Mouse (Mus musculus) hindbrain, postnatal 0 days (tissue): Measurements from ENCODE around the gene Zgrf1. TPM values are rescaled to one million over a fixed set of nuclear protein-coding genes. Genes with fewer than 3 reads are reported as not detected.
A peak's percentile ranks its signal among the peaks of the same experiment; 100 is the strongest.

Experiments
- ATAC-seq: fragments of 200-750 bp; cut with Nextera tagmentation; 2 replicates; pipeline ENCODE4 v1.8.0; 2017; ENCODE audit warnings: mild to moderate bottlenecking, moderate TSS enrichment, moderate library complexity
- DNase-seq: peaks from one replicate; pipeline ENCODE4 v3.0.0-alpha.2; 2015; ENCODE audit warnings: low spot score
- H3K27ac ChIP-seq: fragments of 300-500 bp; sonication (generic); 2 replicates; pipeline ENCODE4 v1.5.1; 2014; ENCODE audit warnings: mild to moderate bottlenecking
- H3K27me3 ChIP-seq: fragments of 300-500 bp; sonication (generic); 2 replicates; pipeline ENCODE4 v1.6.1; 2014; ENCODE audit warnings: low read length, mixed read lengths; ENCODE audit not compliant: insufficient read depth
- H3K36me3 ChIP-seq: fragments of 300-500 bp; sonication (generic); 2 replicates; pipeline ENCODE4 v1.6.1; 2014; ENCODE audit warnings: low read length, mixed read lengths; ENCODE audit not compliant: insufficient read depth
- H3K4me1 ChIP-seq: fragments of 300-500 bp; sonication (generic); 2 replicates; pipeline ENCODE4 v1.6.1; 2014; ENCODE audit warnings: antibody characterized with exemption, low read length, mixed read lengths; ENCODE audit not compliant: insufficient read depth
- H3K4me2 ChIP-seq: fragments of 300-500 bp; sonication (generic); 2 replicates; pipeline ENCODE4 v1.6.1; 2014; ENCODE audit warnings: low read depth, mild to moderate bottlenecking, low read length, moderate library complexity, mixed read lengths
- H3K4me3 ChIP-seq: fragments of 300-500 bp; sonication (generic); 2 replicates; pipeline ENCODE4 v1.5.1; 2014; ENCODE audit warnings: low read length
- H3K9ac ChIP-seq: fragments of 300-500 bp; sonication (generic); replicated peaks from 2 replicates; pipeline ENCODE4 v1.6.1; 2014; ENCODE audit warnings: mild to moderate bottlenecking, low read length, moderate library complexity, mixed read lengths
- H3K9me3 ChIP-seq: fragments of 300-500 bp; sonication (generic); 2 replicates; pipeline ENCODE4 v1.6.1; 2016; ENCODE audit warnings: low read length, mixed read lengths
- CTCF ChIP-seq: IDR thresholded peaks from 2 replicates; pipeline ENCODE4 v1.5.1; 2016; ENCODE audit warnings: antibody characterized with exemption, control low read depth, low read depth
- WGBS: fragments of 180-500 bp; shearing (Covaris S2); extraction: QIAGEN DNeasy Blood & Tissue Kit; methylation state at CpG from one replicate; pipeline ENCODE4 v1.1.7; 2014; 5-methylcytosine and 5-hydroxymethylcytosine counted together
- polyA plus RNA-seq: library from polyadenylated mRNA; unstranded; fragments of >200 nt; fragmentation: Nextera tagmentation; extraction: Ambion mirVana; gene quantifications from 2 replicates; pipeline ENCODE4 v1.2.1, GENCODE M21; 2015
- total RNA-seq: library from RNA; depleted of rRNA; stranded (reverse); fragments of >200 nt; gene quantifications from 2 replicates; pipeline ENCODE4 v1.2.3, GENCODE M21; 2014

The Zgrf1 gene
- total and polyA plus RNA-seq, 2 experiments from 2014 or later: 3.0 to 4.0 TPM

DNA sequence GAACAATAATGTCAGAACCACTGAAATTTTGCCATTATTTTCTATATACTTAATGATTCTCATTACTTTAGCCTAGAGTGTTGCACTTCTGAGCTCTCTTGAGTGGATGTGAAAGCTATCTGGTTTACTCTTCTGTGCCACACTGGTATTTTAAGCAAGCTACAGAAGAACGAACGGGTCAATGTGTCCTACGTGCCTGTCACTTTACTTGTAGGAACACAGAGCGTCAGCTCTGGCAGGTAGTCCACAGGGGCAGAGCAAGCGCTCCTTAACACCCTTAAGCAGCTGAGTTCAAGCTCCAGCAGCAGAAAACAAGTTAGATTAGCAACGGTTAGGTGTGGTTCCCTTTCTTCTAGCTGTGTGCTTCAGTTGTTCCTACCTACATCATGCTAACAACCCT lies 14.1 kb upstream of the Zgrf1 start:
- Histone ChIP-seq H3K27me3 (no peaks in the 10 kb centered on the region), H3K36me3 (peaks cover 4% of the 10 kb centered on the region; the same call in 1 of the 2 replicates), H3K4me2 (no peak overlapping the region), H3K9me3 (no peaks in the 10 kb centered on the region), H3K4me3 (no peak overlapping the region), H3K4me1 (no peaks in the 10 kb centered on the region), H3K9ac (no peak overlapping the region), H3K27ac (no peak overlapping the region)
- ATAC-seq: no peak
- no peak for DNase-seq
- 77% methylated on average over 6 of the region's 6 CpGs for WGBS
- TF ChIP-seq CTCF: no peak

DNA sequence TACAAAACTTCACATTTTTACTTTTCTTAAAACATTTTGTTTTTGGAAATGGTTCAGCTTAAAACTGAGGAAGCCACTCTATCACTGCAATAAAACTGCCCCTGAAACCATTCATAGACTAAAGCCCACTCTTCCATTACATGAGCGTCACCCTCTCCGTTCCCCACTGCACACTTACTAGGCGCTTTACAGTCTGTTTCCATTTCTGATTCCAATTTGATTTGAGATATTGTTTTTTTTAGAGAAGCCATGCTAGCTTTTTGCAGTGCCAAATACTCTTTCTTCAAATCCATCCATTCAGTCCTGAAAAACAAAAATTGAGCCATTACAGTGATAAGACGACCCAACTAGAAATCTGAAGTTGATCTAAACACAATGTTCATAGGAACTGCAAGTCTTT lies 9.3 kb upstream of the Zgrf1 start:
- DNase-seq (no peak), ATAC-seq (no peak)
- Histone ChIP-seq H3K27ac (no peak overlapping the region), H3K27me3 (no peaks in the 10 kb centered on the region), H3K4me2 (no peak overlapping the region), H3K4me1 (no peaks in the 10 kb centered on the region), H3K9me3 (no peaks in the 10 kb centered on the region), H3K9ac (no peak overlapping the region), H3K4me3 (no peak overlapping the region), H3K36me3 (peaks cover 16% of the 10 kb centered on the region; the same call in 1 of the 2 replicates)
- TF ChIP-seq CTCF: no peak
- 78% methylated on average over 4 of the region's 4 CpGs for WGBS

DNA sequence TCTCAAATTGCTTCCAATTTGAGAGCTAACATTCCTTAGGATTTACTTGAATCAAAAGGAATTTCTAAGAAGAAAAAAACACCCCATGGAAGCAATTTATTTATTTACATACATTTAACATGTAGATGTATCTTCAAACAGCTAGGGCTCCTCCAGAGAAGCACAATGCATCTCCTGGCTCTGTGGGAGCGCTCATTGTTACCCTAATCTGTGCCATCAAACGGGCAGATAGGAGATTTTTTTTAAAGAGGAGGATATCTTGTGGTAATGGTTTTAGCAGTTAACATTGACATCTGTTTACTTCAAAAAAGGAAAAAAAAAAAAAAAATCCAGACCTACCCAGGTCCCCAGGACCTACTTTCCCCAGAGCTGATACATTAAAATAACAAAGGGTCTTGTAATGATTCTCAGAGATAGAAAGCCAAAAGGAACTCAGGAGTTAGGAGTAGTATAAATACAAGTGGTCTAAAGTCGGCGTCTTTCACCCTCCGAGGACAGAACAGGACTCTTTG lies 8.6 kb upstream of the Zgrf1 start:
- no peaks in the 10 kb centered on the region for H3K9me3 ChIP-seq
- H3K9ac ChIP-seq: no peak overlapping the region
- ATAC-seq: no peak
- peaks cover 16% of the 10 kb centered on the region; the same call in 1 of the 2 replicates for H3K36me3 ChIP-seq
- no peaks in the 10 kb centered on the region for H3K4me1 ChIP-seq
- H3K27ac ChIP-seq: no peak overlapping the region
- no peak overlapping the region for H3K4me3 ChIP-seq
- TF ChIP-seq CTCF: no peak
- DNase-seq: no peak
- no peaks in the 10 kb centered on the region for H3K27me3 ChIP-seq
- no peak overlapping the region for H3K4me2 ChIP-seq
- WGBS: 26% methylated on average over 5 of the region's 5 CpGs

DNA sequence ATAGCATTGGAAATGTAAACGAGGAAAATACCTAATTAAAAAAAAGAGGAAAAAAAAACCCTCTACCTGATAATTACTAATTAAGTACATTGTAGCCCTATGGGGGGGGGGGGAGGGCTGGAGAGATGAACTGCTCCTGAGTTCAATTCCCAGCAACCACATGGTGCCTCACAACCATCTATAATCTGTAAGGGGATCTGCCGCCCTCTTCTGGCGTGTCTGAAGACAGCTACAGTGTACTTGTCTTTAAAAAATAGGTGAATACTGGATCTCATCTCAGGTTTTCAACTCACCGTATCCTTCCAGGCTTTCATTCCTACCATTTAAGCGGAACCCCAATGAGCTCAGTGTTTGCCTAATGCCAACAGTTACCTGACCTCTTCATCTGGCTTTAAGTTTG lies 5.4 kb upstream of the Zgrf1 start:
- TF ChIP-seq CTCF: peak; percentile 62
- WGBS: 33% methylated on average over 5 of the region's 5 CpGs
- no peak for ATAC-seq
- Histone ChIP-seq H3K4me1 (no peaks in the 10 kb centered on the region), H3K36me3 (peaks cover 15% of the 10 kb centered on the region; the same call in 1 of the 2 replicates), H3K9ac (no peak overlapping the region), H3K4me3 (no peak overlapping the region), H3K27ac (no peak overlapping the region), H3K9me3 (no peaks in the 10 kb centered on the region), H3K27me3 (no peaks in the 10 kb centered on the region), H3K4me2 (no peak overlapping the region)
- peak; percentile 42 for DNase-seq

DNA sequence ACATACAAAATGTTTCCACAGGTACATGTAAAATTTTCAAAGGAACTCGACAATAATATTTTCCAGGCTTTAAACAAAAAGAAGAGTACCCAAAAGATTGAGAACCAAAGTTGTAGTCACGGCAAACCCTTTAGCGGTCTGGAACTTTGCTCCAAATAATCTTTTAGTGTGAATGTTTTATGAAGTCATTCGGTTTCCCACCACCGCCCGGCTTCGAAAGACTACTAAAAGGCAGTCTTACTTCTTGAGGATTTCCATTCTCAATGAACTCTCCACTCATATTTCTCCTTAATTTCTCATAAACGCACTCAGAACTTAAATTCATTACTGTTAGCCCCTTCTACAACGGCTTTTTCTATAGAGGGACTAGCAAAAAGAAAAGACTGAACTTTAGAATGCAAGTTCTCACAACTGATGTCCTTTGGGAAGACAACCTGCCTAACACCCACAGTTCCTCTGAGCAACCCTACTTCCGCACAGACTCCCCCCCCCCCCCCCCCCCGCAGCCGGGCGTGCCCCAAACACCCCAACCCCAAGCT lies 786 bp upstream of the Zgrf1 start:
- Histone ChIP-seq H3K4me2 (peak overlapping the region; percentile 61), H3K27ac (peak overlapping the region; percentile 95), H3K9me3 (no peaks in the 10 kb centered on the region), H3K36me3 (no peaks in the 10 kb centered on the region), H3K27me3 (no peaks in the 10 kb centered on the region), H3K4me3 (peak overlapping the region; percentile 81), H3K9ac (peak overlapping the region; percentile 64), H3K4me1 (peaks cover 5% of the 10 kb centered on the region; the same call in 1 of the 2 replicates)
- WGBS: 3% methylated on average over 12 of the region's 13 CpGs
- DNase-seq (no peak), ATAC-seq (no peak)
- no peak for TF ChIP-seq CTCF

DNA sequence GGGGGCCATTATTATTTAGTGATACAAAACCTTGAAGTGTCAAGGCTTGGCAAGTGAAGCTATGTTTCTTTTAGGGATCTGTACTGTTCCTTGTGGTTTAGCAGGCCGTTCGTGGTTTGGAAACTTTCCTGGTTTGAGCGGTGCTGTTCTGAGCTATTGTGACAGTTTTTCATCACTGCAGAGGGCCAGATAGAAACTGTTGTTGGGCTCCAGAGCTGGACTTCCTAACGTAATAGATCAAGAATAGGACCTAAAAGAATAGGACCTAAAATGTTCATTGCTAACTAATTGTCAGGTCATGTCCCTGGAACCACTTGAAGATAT lies 393 bp downstream of the Zgrf1 start:
- H3K9ac ChIP-seq: peak overlapping the region; percentile 64; the same call in 1 of the 2 replicates
- no peak for DNase-seq

DNA sequence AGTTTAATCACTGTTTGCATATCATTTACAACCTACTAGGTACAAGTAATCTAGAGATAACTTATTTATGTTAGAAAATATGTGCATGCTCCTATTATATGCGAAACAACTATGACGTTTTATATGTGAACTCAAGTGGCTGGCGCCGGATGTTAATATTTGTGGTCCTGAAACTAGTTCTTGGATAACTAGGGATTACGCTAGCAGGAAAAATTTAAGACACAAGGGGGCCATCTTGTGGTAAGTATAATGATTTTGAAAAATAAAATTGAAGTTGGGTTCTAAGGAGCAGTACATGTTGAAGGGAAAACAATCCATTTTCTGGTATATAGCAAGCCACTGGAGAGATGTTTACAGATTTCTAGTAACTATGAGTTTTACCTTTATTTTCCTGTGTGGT lies 1.4 kb downstream of the Zgrf1 start:
- H3K27me3 ChIP-seq: no peaks in the 10 kb centered on the region
- H3K36me3 ChIP-seq: no peaks in the 10 kb centered on the region
- no peak for ATAC-seq
- no peak overlapping the region for H3K4me3 ChIP-seq
- 50% methylated on average over 5 of the region's 5 CpGs for WGBS
- TF ChIP-seq CTCF: peak; percentile 44; the same call in 1 of the 2 replicates
- no peaks in the 10 kb centered on the region for H3K9me3 ChIP-seq
- peaks cover 5% of the 10 kb centered on the region; the same call in 1 of the 2 replicates for H3K4me1 ChIP-seq
- H3K27ac ChIP-seq: no peak overlapping the region
- no peak overlapping the region for H3K9ac ChIP-seq
- peak; percentile 56 for DNase-seq
- peak overlapping the region; percentile 85 for H3K4me2 ChIP-seq

More for the DNA sequence above, 393 bp downstream of the Zgrf1 start:
- Histone ChIP-seq H3K9me3 (no peaks in the 10 kb centered on the region), H3K27ac (0 out of 2 replicates have a peak overlapping the region, but pooled peaks have one; percentile 26), H3K27me3 (no peaks in the 10 kb centered on the region), H3K4me3 (peak overlapping the region; percentile 81), H3K4me2 (peak overlapping the region; percentile 85), H3K4me1 (peaks cover 5% of the 10 kb centered on the region; the same call in 1 of the 2 replicates), H3K36me3 (no peaks in the 10 kb centered on the region)
- TF ChIP-seq CTCF: no peak
- no peak for ATAC-seq
- 0% methylated on average over 4 of the region's 4 CpGs for WGBS
